Mouse (Mus musculus) heart, adult 18-20 months (tissue): ENCODE data around the gene Nme1. TPM values are rescaled to one million over a fixed set of nuclear protein-coding genes. Genes with fewer than 3 reads are reported as not detected.

Experiments
- DNase-seq, 2 experiments: peaks; one replicate each; pipeline ENCODE4 v3.0.0; 2021 to 2022; ENCODE audit warnings: mixed read lengths in 1 of 2
- long read RNA-seq, 2 experiments: library from polyadenylated mRNA; stranded (forward); transcript quantifications; one replicate each; pipeline ENCODE4 v2.0.0; 2021
- total RNA-seq, 2 experiments: library from RNA; stranded (reverse); gene quantifications; 2 replicates each; pipeline ENCODE4 v1.2.3; 2021

The Nme1 gene
- 10 to 100 TPM; 13.4 to 15.6 TPM for total RNA-seq
- long read RNA-seq, experiment 1, transcript Nme1-203 (5 exons, 3,181 nt): major isoform, 37 of 39 reads
- long read RNA-seq, experiment 1, partial matches to known transcripts: 0 of 39 reads
- long read RNA-seq, experiment 1, other reads (novel, unspliced or antisense): 1 of 39 reads
- long read RNA-seq, experiment 2, transcript Nme1-203 (5 exons, 3,181 nt): major isoform, 34 of 36 reads
- long read RNA-seq, experiment 2, partial matches to known transcripts: 0 of 36 reads
- long read RNA-seq, experiment 2, other reads (novel, unspliced or antisense): 2 of 36 reads

GRCm38 (mm10) chr11:93968005-93968847 is at the start of gene Nme1, which contains the start of gene Gm20390:
Nme1 (minus strand) TSS chr11:93968521.
Gm20390 (minus strand) TSS chr11:93968293.
- DNase-seq: peak; percentile 97 to 99

- DNase-seq: no peak
These were observed 35.0 kb upstream of the Nme1 start for GRCm38 (mm10) chr11:94003346-94003745.

GRCm38 (mm10) chr11:93999276-93999675 is 31.0 kb upstream of the Nme1 start:
- no peak for DNase-seq

GRCm38 (mm10) chr11:93997141-93997775 is 28.9 kb upstream of the Nme1 start:
- DNase-seq: peak; percentile 69 to 79

GRCm38 (mm10) chr11:93996306-93997140 is 28.2 kb upstream of the Nme1 start:
- DNase-seq: peak; percentile 64 to 72

GRCm38 (mm10) chr11:93995720-93996305 is 27.5 kb upstream of the Nme1 start, which contains the start of gene Spag9:
Spag9 (plus strand) TSS chr11:93996091.
- peak; percentile 93 to 97 for DNase-seq

- peak; percentile 93 to 97 for DNase-seq
These were observed 26.9 kb upstream of the Nme1 start for GRCm38 (mm10) chr11:93995111-93995719.

- peak in 1 of 2 experiments; percentile 8 for DNase-seq
These were observed 26.2 kb upstream of the Nme1 start for GRCm38 (mm10) chr11:93994531-93994930.

GRCm38 (mm10) chr11:93988328-93989062 is 20.2 kb upstream of the Nme1 start:
- peak; percentile 59 to 73 for DNase-seq

- DNase-seq: peak; percentile 72 to 82
These were observed 19.5 kb upstream of the Nme1 start for GRCm38 (mm10) chr11:93987625-93988327.

- DNase-seq: no peak
These were observed 18.7 kb upstream of the Nme1 start for GRCm38 (mm10) chr11:93987026-93987425.

GRCm38 (mm10) chr11:93986298-93986697 is 18.0 kb upstream of the Nme1 start:
- no peak for DNase-seq

GRCm38 (mm10) chr11:93985265-93985664 is 16.9 kb upstream of the Nme1 start:
- DNase-seq: no peak

- DNase-seq: no peak
These were observed 16.3 kb upstream of the Nme1 start for GRCm38 (mm10) chr11:93984619-93985018.

GRCm38 (mm10) chr11:93979502-93980049 is 11.3 kb upstream of the Nme1 start:
- DNase-seq: no peak

- no peak for DNase-seq
These were observed 4.6 kb upstream of the Nme1 start for GRCm38 (mm10) chr11:93972951-93973350.

GRCm38 (mm10) chr11:93969799-93970198 is 1.5 kb upstream of the Nme1 start:
- no peak for DNase-seq

GRCm38 (mm10) chr11:93969171-93969570 is 850 bp upstream of the Nme1 start:
- DNase-seq: no peak

GRCm38 (mm10) chr11:93968848-93969128 is 467 bp upstream of the Nme1 start:
- no peak for DNase-seq
